Mouse (Mus musculus) kidney, postnatal 10 days (tissue): ENCODE results near the gene Frmpd3.
"Not testable (repeated sequence)": the region's sequence is repeated elsewhere in the genome, so short reads cannot be mapped to it uniquely, and the experiment has no call there.

Experiments
- DNase-seq: peaks from one replicate; pipeline ENCODE4 v3.0.0; 2021; ENCODE audit warnings: mixed read lengths

The Frmpd3 gene

DNA sequence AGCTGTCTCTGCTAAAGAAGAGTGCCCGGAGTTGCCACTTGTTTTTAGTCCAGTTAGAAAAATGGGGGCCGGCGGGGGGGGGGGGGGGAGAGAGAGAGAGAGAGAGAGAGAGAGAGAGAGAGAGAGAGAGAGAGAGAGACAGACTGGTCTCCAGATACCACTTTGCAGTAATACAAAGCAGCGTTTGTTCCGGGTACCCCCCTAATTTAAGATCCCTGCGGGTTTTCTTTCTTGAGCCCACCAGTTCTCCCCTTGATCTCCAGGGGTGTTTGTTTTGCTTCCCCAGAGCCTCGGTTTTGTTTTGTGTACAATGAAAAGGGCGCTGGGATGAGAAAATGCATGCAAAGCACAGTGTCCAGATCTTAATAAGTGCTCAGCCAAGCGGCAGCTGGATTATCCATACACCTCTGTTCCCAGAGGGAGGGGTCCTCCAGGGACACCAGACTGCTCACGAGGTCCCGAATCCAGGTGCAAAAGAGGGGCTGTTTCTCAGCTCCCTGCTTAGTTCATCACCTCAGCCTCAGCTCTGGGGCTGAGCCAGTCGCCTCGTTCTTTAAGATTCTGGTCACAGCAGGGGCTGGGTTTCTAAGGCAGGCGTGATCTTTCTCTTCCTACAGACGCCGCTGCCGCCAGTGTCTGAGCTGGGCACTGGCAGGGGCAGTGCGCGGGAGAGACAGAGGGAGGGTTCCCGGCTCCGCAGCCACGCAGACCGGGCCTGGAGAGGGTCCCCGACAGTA, at the start of gene Frmpd3:
Gene Frmpd3, plus strand, starts transcription at position 608 of the 737 bp plus-strand sequence.
- peak; percentile 9 for DNase-seq

GRCm38 (mm10) chrX:140303731-140304130, 38.3 kb upstream of the Frmpd3 start:
- no peak for DNase-seq

DNA sequence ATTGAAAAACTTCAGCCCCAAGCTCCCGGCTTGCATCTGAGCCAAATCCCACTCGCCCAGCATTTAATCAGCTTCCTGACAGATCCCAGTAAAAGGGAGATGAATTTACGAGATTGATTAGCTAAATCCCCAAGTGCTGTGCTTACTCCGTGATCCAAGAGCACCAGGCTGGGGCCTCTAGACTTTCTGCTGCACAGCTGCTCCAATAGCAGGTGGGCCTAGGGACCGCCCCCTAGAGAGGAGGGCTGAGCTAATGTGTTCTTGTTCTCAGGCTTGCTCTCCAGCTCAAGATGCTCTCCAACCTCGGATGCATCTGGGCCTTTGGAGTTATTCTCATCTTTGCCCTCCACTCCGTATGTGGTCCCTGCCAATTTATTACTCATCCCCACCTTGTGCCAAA, 36.4 kb upstream of the Frmpd3 start:
- DNase-seq, result no peak

DNA sequence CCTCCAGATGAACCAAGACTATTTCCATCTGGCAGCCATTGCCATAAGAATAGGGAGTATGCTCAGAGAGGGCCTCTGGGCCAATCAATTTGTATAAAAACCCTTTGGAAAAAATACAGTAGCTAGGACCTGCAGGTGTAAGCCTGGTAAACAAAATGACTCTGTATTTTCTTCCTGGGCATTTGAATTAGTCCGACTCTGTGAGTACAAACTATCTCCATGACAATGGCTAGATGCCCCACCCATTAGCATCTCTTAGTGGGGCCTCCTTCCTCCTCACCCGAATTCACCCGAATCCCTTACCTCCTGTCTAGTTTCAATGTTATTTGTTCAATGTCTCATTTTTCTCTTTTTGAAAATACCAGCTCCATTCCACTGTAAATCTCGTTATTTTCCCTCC, 24.1 kb upstream of the Frmpd3 start:
- DNase-seq, result no peak

- no peak for DNase-seq
Observed at GRCm38 (mm10) chrX:140319131-140319530, 22.9 kb upstream of the Frmpd3 start.

- not testable (repeated sequence) for DNase-seq
Observed at GRCm38 (mm10) chrX:140320671-140321070, 21.4 kb upstream of the Frmpd3 start.

GRCm38 (mm10) chrX:140342393-140343163, 515 bp downstream of the Frmpd3 start:
- no peak for DNase-seq

DNA sequence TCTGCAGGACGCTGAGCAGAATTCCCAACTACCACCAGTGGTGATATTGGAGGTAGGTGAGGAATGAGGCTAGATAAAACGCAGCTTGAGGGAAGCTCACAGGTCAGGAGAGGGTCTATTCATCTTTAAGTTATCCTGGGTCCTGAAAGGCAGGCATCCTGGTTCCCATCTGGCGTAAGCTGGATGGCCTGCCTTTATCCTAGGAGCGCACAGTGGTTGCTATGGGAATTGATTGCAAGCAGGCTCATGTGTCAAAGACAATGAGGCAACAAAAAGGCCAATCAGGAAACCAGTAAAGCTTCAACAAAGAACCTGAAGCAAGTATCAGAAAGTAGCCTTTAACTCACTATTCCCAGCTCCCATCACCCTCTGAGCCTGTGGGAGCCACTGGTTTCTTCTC, 33.6 kb downstream of the Frmpd3 start:
- no peak for DNase-seq

DNA sequence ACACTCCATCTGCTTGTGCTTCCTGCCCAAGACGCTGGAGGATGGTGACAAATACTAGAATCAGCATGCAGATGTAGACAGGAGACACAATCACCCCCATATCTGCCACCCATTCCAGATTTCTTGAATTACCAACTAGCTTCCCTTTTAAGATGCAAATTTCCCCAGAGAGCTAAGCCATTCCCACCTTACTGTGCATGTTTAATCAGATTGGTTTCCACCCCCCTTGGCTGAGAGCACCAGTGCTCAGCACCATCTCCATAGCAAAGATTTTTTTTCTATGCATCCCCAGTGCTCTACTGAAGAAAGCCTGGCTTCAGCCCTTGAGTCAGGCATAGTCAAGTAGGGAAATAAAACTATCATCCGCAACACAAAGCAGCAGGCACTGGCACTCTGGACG, 57.9 kb downstream of the Frmpd3 start:
- DNase-seq, result no peak

GRCm38 (mm10) chrX:140402904-140403303, 60.8 kb downstream of the Frmpd3 start:
- peak; percentile 4 for DNase-seq

GRCm38 (mm10) chrX:140406079-140406478, 64.0 kb downstream of the Frmpd3 start:
- peak; percentile 7 for DNase-seq

- peak; percentile 23 for DNase-seq
Observed at GRCm38 (mm10) chrX:140406501-140406900, 64.4 kb downstream of the Frmpd3 start.

DNA sequence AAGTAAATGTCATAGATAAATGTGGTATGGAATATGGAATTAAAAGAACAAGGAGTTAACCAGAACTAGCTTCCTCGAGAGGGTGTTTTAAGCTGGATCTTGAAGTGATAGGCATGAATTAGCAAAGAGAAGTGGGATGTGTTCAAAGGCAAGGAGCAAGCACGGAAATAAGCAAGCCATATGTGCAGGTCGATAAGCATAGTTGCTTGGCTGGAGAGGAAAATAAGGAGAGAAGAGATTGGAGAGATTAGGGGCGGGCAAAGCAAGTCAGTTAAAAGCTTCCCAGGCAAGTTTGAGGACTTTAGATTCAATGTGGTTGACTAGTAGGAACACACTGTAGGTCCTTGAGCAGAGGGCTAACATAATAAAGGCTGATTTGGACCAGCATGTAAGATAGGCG, 65.5 kb downstream of the Frmpd3 start:
- no peak for DNase-seq

- no peak for DNase-seq
Observed at GRCm38 (mm10) chrX:140418467-140418866, 76.4 kb downstream of the Frmpd3 start.

GRCm38 (mm10) chrX:140427124-140427523, 85.1 kb downstream of the Frmpd3 start:
- DNase-seq, result no peak

DNA sequence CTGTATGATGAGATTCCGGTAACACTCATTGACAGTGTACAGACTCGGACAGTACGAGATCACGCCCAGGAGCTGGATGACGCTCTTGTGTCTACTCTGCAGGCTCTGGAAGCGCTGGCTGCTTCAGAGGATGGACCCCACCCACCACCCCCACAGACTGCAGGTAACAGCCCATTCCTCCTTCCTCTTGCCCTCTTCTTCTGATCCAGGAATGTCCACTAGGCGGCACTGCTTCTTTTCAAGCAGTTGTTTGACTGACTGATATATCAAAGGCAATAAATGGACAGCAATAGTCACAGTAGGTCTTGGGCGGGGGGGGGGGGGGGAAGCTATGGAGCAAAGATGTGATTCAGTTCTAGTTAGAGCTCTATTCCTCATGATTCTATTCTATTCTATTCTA, 86.2 kb downstream of the Frmpd3 start:
- DNase-seq, result peak; percentile 23

GRCm38 (mm10) chrX:140429985-140430384, 87.9 kb downstream of the Frmpd3 start:
- DNase-seq, result no peak

DNA sequence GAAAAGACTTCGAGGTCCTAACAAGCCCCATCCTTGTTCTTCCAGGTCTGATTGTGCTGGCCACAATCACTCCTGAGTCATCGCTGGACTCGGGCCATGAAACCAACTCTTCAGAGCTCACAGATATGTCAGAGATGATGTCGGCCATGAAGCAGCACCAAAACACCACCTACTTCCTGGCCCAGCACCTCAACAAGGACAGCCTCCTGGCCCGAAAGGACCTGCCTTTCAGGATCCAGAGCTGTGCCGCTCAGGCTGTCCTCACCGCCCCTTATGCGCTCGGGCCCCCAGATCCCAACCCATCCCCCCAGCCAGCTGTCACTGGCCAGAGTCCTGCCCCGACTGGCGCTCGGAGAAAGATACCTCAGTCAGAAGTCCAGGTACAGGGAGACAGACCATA, 88.4 kb downstream of the Frmpd3 start:
- no peak for DNase-seq

- no peak for DNase-seq
Observed at GRCm38 (mm10) chrX:140431981-140432380, 89.9 kb downstream of the Frmpd3 start.

DNA sequence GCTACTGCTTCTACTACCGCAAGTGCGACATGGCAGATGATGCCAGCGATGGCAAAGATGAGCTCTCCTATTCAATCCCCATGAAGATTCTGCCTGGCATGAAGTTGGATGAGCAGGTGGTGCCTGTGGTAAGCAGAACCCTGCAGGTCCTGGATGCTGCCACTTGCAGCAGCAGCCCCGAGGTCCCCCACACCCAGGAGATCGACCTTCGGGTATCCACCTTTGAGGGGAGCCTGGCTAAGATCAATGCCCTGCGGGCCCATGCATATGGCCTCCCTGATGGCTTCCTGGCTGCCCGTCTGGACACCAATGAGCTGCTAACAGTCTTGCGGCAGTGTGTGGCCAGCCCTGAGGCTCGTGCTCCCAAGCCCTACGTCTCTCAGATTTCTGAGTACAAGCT, 90.7 kb downstream of the Frmpd3 start:
- no peak for DNase-seq

DNA sequence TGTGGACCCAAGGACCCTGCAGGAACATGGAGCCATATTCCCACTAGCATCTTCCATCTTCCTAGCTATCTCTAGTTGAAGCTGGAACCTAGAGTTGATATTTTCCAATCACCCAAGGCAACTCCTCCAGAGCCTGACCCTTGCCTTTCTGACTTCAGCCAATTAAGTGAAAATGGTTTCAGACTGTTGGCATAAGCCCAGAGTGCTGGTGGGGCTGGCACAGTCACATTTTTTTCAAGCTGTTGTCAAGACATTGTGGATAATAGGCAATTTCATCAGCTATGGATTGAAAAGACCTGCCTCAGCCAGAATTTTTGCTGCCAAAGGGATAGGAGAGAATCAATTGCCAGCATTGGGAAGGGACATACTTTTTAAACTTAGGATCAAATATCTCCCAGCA, 95.8 kb downstream of the Frmpd3 start:
- DNase-seq, result no peak

DNA sequence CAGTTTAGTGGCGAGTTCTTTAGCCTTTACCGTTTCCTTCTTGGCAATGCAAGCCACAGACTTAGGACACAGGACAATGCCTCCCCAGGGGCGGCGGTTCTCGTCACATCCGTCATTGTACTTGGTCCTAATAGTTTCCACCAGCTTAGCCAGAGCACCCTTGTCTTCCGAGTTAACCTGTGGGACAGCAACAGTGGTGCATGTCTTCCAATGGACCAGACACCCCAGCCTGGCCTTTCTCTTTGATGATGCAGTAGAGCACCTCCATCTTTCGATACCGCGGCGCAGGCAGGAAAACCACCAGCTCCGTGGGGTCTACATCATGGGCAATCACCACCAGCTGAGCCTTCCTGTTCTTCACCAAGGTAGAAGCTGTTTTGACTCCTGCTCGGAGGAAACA, 103.5 kb downstream of the Frmpd3 start:
- no peak for DNase-seq

- DNase-seq, result peak; percentile 10
Observed at GRCm38 (mm10) chrX:140450071-140450470, 108.0 kb downstream of the Frmpd3 start.

- DNase-seq, result peak; percentile 91
Observed at GRCm38 (mm10) chrX:140456279-140456731, 114.2 kb downstream of the Frmpd3 start, which contains the start of gene Prps1. Gene Prps1 (plus strand): TSS chrX:140456613.
